Mouse (Mus musculus): ENCODE data around the gene Zbtb5.

DNA sequence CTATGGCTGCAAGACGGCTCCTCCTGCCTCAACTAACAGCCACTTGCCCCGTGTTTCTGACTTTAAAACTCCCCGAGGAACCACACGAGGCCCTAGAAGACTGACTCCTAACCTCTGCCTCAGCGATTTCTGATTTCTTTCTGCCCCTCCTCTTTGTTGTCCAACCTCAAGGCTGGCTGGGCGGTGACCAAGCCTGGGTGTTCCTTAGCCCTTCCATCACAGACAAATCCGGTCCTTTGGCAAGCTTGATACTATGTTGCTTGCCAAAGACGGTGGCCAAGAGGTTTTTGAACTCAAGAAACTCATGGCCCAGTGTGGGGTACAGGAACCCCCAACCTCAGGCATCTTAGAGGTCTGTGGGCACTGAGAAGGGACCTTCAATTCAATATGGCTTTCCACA is 37.9 kb downstream of the Zbtb5 start:
- TF ChIP-seq POLR2A (IDR thresholded peaks at IDR 0.05; ENCODE audit: low read depth, low read length): no peak
- no peak for TF ChIP-seq CTCF (IDR thresholded peaks at IDR 0.05; ENCODE audit: borderline replicate concordance, insufficient read depth, low read length)
